In the genomic region with DNA sequence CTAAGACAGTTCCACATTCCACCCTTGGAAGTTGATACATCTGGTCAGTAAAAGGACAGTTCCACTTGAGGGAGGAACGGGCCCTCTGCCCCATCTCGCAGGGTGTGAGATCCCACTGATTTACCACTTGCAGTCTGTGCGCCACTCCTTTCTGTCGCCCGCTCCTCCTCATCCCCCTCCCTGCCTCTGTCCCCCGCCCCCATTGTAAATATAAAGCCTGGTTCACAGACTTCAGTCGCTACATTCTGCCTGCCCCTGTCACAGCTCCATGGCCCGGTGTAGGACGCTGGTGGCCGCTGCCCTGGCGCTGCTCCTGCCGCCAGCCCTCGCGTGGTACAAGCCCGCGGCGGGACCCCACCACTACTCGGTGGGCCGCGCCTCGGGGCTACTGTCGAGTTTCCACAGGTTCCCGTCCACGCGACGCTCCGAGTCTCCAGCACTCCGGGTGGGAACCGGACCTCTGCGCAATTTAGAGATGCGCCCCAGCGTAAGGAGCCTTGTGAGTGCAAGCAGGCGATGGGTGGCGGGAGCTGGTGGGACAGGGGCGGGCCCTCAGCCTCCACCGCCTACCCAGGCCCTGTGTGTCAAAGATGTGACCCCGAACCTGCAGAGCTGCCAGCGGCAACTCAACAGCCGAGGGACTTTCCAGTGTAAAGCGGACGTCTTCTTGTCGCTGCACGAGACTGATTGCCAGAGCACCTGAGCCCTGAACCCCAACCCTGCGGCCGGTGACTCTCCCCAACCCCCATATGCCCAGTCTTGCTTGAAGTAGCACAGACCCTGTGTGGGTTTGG, we compare ENCODE assay signal across 8 mouse cellular contexts. TPM values are rescaled to one million over a fixed set of nuclear protein-coding genes. Genes with fewer than 3 reads are reported as not detected.
DNase-seq lines count a peak whose midpoint lies in the region; ATAC-seq and TF ChIP-seq lines count a peak whose summit lies in the region.

A gene (plus strand): TSS at position 237 of the 794 bp plus-strand sequence.

- peaks cover 38% of the 10 kb centered on the region for H3K4me1 ChIP-seq in heart, embryonic 15.5 days (replicated peaks)
- H3K4me1 ChIP-seq in hindbrain, postnatal 0 days (ENCODE audit: insufficient read depth, low read length), result 0 out of 2 replicates have a peak, but pooled peaks cover 6% of the 10 kb centered on the region
- H3K4me1 ChIP-seq in midbrain, embryonic 15.5 days, result peaks cover 10% of the 10 kb centered on the region

- 9% methylated on average over 45 of the region's 45 CpGs for WGBS in heart, embryonic 15.5 days
- 8% methylated on average over 45 of the region's 45 CpGs for WGBS in hindbrain, postnatal 0 days
- 5% methylated on average over 45 of the region's 45 CpGs for WGBS in midbrain, embryonic 15.5 days

- peak within 1 kb of the TSS; percentile 80 for H3K4me2 ChIP-seq in heart, embryonic 15.5 days
- H3K4me2 ChIP-seq in hindbrain, postnatal 0 days (ENCODE audit: low read depth, low read length), result peak within 1 kb of the TSS; percentile 47
- H3K4me2 ChIP-seq in midbrain, embryonic 15.5 days, result peak within 1 kb of the TSS; percentile 36

- peaks cover 55% of the 10 kb centered on the region for H3K36me3 ChIP-seq in heart, embryonic 15.5 days
- H3K36me3 ChIP-seq in hindbrain, postnatal 0 days (ENCODE audit: insufficient read depth, low read length), result peaks cover 35% of the 10 kb centered on the region
- H3K36me3 ChIP-seq in midbrain, embryonic 15.5 days (replicated peaks), result peaks cover 28% of the 10 kb centered on the region; the same call in 1 of the 2 replicates

- DNase-seq in heart, postnatal 10 days, result no peak
- peak; percentile 51 for DNase-seq in ZHBTc4 (ENCODE audit: low read depth, low spot score)
- DNase-seq in hindbrain, postnatal 0 days (ENCODE audit: low spot score), result no peak
- no peak for DNase-seq in layer of hippocampus, postnatal 14 days (ENCODE audit: low spot score in 2 of 2)

- H3K27ac ChIP-seq in heart, embryonic 15.5 days, result peak within 1 kb of the TSS; percentile 61
- no peak within 1 kb of the TSS for H3K27ac ChIP-seq in hindbrain, postnatal 0 days
- H3K27ac ChIP-seq in midbrain, embryonic 15.5 days, result no peak within 1 kb of the TSS

- intact Hi-C loops in heart, postnatal 10 days (cut with DNase I), result no loop called here

- H3K9me3 ChIP-seq in heart, embryonic 15.5 days (replicated peaks), result no peaks in the 10 kb centered on the region
- no peaks in the 10 kb centered on the region for H3K9me3 ChIP-seq in hindbrain, postnatal 0 days (ENCODE audit: low read length)
- H3K9me3 ChIP-seq in midbrain, embryonic 15.5 days, result no peaks in the 10 kb centered on the region

- no peak for TF ChIP-seq CTCF in hindbrain, postnatal 0 days (IDR thresholded peaks at IDR 0.05; ENCODE audit: low read depth)

- H3K9ac ChIP-seq in heart, embryonic 15.5 days, result peak within 1 kb of the TSS; percentile 55
- H3K9ac ChIP-seq in hindbrain, postnatal 0 days (replicated peaks; ENCODE audit: low read length), result peak within 1 kb of the TSS; percentile 18; the same call in 1 of the 2 replicates
- H3K9ac ChIP-seq in midbrain, embryonic 15.5 days, result no peak within 1 kb of the TSS

- ATAC-seq in heart, embryonic 15.5 days (replicated peaks; ENCODE audit: insufficient number of reproducible peaks, insufficient read depth, low FRiP score, low read depth), result no peak
- ATAC-seq in hindbrain, postnatal 0 days, result no peak
- no peak for ATAC-seq in midbrain, embryonic 15.5 days (replicated peaks)
- ATAC-seq in megakaryocyte progenitor cell, adult 5-6 weeks (replicated peaks; ENCODE audit: poor library complexity), result no peak
- no peak; the same call in 1 of the 2 replicates for ATAC-seq in megakaryocyte-erythroid progenitor cell, adult 5-6 weeks (replicated peaks; ENCODE audit: low FRiP score, low TSS enrichment, poor library complexity, severe bottlenecking)

- peak within 1 kb of the TSS; percentile 46 for H3K4me3 ChIP-seq in heart, embryonic 15.5 days
- H3K4me3 ChIP-seq in hindbrain, postnatal 0 days (ENCODE audit: low read length), result peak within 1 kb of the TSS; percentile 16
- no peak within 1 kb of the TSS for H3K4me3 ChIP-seq in midbrain, embryonic 15.5 days

- no peaks in the 10 kb centered on the region for H3K27me3 ChIP-seq in heart, embryonic 15.5 days
- H3K27me3 ChIP-seq in hindbrain, postnatal 0 days (ENCODE audit: insufficient read depth, low read length), result no peaks in the 10 kb centered on the region
- H3K27me3 ChIP-seq in midbrain, embryonic 15.5 days (replicated peaks), result peaks cover 14% of the 10 kb centered on the region

RNA-seq across cellular contexts. Expression of the gene that starts here (rescaled TPM):
- polyA plus RNA-seq in heart, embryonic 15.5 days (2015; fragmentation: Nextera tagmentation; extraction: Ambion mirVana), result 11.7 and 13.0 TPM in 2 replicates
- total RNA-seq in heart, postnatal 10 days (2021), result under 1 TPM; 0.55 to 0.98 TPM
- 0.78 TPM in 1 of 2 replicates, not detected in the other for total RNA-seq in hindbrain, postnatal 0 days (2014; rRNA removed)
- polyA plus RNA-seq in hindbrain, postnatal 0 days (2015; fragmentation: Nextera tagmentation; extraction: Ambion mirVana), result 1.8 and 3.0 TPM in 2 replicates
- 0.59 and 1.3 TPM in 2 replicates for polyA plus RNA-seq in midbrain, embryonic 15.5 days (2015; fragmentation: Nextera tagmentation; extraction: Ambion mirVana)
- 0.59 TPM in 1 of 2 replicates, not detected in the other for total RNA-seq in megakaryocyte progenitor cell, adult 5-6 weeks (2015)
- not detected in 2 replicates for total RNA-seq in megakaryocyte progenitor cell, adult 5-6 weeks (2017)
- 1 to 10 TPM; 2.3 to 2.7 TPM for total RNA-seq in layer of hippocampus, postnatal 14 days (2021)
- 3.3 TPM in 1 of 2 replicates, not detected in the other for total RNA-seq in megakaryocyte-erythroid progenitor cell, adult 5-6 weeks (2014; fragmentation: Nextera tagmentation)
- not detected in 2 replicates for total RNA-seq in megakaryocyte-erythroid progenitor cell, adult 5-6 weeks (2017)
